Mouse (Mus musculus) limb, embryonic 10.5 days (tissue): ENCODE data around the gene Sertad2. TPM values are rescaled to one million over a fixed set of nuclear protein-coding genes. Genes with fewer than 3 reads are reported as not detected.

Source experiments
- DNase-seq: peaks from one replicate; pipeline ENCODE4 v3.0.0-alpha.2; 2017; ENCODE audit warnings: low spot score
- H3K27ac ChIP-seq: fragments of 300-500 bp; sonication (generic); 2 replicates; pipeline ENCODE4 v1.5.1; 2016; ENCODE audit warnings: mild to moderate bottlenecking
- H3K27me3 ChIP-seq: fragments of 300-500 bp; sonication (generic); 2 replicates; pipeline ENCODE4 v1.6.1; 2016; ENCODE audit warnings: low read depth, mild to moderate bottlenecking; ENCODE audit not compliant: poor library complexity, severe bottlenecking
- H3K36me3 ChIP-seq: fragments of 300-500 bp; sonication (generic); 2 replicates; pipeline ENCODE4 v1.6.1; 2016; ENCODE audit warnings: mild to moderate bottlenecking, moderate library complexity
- H3K4me1 ChIP-seq: fragments of 300-500 bp; sonication (generic); 2 replicates; pipeline ENCODE4 v1.6.1; 2016
- H3K4me3 ChIP-seq: fragments of 300-500 bp; sonication (generic); 2 replicates; pipeline ENCODE4 v1.5.1; 2016; ENCODE audit warnings: mild to moderate bottlenecking, moderate library complexity
- H3K9me3 ChIP-seq: fragments of 300-500 bp; sonication (generic); replicated peaks from 2 replicates; pipeline ENCODE4 v1.6.1; 2016; ENCODE audit warnings: mild to moderate bottlenecking
- WGBS: fragments of 180-500 bp; shearing (Covaris S2); methylation state at CpG from one replicate; pipeline ENCODE4 v1.1.7; 2016; 5-methylcytosine and 5-hydroxymethylcytosine counted together
- polyA plus RNA-seq: library from polyadenylated mRNA; unstranded; fragments of >200 nt; fragmentation: Nextera tagmentation; extraction: Ambion mirVana; gene quantifications from 2 replicates; pipeline ENCODE4 v1.2.1, GENCODE M21; 2016

The Sertad2 gene
- polyA plus RNA-seq, 1 experiment from 2014 or later, result 27.0 TPM

DNA sequence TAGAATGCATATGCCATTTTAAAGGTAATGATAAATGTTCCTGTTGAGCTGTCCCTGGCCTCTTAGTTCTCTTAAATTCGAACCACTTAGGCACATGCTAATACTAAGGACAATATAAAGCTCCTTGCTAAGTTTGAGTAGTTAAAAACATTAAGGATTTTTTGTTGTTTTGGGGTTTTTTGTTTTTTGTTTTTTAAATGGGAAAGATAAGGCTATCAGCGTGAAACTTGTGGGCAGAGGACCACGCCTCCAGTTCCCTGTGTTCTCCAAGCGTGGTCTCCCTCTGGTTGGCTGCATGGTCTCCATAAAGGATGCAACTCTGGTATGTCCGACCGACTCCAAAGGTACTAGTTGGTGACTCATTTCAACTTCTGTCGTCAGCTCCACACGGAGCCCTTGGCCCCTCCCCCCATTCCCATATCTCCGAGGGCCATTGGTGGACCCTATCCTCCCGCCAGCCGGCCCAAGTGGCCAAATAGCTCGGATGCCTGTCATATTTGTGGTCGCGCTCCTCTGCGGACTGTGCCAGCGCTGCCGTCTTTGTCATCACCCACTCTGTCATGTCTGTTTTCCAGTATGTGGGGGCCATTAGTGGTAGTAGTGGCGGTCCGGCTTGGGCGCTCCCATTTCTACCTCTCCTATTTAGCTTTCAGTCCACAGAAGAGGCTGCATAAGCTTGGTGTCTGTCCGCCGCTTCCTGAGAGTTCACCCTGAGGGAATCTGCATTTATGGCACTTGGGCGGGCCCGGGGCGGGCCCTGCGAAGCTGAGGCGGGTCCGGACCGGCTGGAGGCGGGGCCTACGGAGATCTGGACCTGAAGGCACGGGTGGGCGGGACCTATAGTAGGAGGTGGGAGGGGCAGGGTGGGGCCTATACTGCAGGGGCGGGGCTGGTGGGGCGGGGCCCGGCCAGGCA is 88.2 kb downstream of the Sertad2 start:
- Histone ChIP-seq H3K4me3 (peak overlapping the region; percentile 75), H3K27me3 (no peaks in the 10 kb centered on the region), H3K9me3 (no peaks in the 10 kb centered on the region), H3K36me3 (no peaks in the 10 kb centered on the region), H3K27ac (peak overlapping the region; percentile 95), H3K4me1 (peaks cover 33% of the 10 kb centered on the region)
- WGBS, result 3% methylated on average over 36 of the region's 36 CpGs
- peak; percentile 96 for DNase-seq

DNA sequence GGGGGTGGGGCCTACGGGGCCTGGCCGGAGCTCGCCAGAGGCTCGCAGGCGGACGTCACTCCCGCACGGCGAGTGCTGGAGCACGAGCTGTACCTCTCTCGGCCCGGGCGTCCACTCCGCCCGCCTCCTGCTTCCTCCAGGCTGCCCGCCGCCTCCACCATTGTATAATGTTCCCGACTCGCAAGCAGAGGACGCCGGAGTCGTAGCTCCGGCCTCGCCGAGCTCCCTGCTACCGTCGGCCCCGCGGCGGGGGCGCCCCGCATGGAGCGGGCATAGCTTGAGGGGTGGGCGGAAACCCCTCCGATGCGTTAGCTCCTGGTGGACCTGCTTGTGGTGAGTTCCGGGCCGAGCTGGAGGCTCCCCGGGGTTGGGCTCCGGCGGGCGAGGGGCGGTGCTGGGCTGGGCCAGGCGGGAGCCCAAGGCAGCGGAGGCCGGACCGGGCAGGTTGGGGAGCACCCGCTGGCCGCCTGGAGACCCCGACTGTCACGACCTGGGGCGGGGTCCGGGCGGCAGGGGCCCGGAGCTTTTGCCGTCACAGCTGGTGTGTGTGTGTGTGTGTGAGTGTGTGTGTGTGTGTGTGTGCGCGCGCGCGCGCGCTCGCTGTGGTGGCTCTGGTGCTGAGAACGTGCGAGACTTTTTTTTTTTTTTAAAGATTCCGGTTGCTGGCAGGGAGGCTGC is 89.0 kb downstream of the Sertad2 start:
- DNase-seq, result peak; percentile 88
- Histone ChIP-seq H3K36me3 (no peaks in the 10 kb centered on the region), H3K4me1 (peaks cover 35% of the 10 kb centered on the region), H3K4me3 (peak overlapping the region; percentile 75), H3K27me3 (no peaks in the 10 kb centered on the region), H3K9me3 (no peaks in the 10 kb centered on the region), H3K27ac (peak overlapping the region; percentile 95)
- WGBS, result under 1% methylated on average over 67 of the region's 67 CpGs

DNA sequence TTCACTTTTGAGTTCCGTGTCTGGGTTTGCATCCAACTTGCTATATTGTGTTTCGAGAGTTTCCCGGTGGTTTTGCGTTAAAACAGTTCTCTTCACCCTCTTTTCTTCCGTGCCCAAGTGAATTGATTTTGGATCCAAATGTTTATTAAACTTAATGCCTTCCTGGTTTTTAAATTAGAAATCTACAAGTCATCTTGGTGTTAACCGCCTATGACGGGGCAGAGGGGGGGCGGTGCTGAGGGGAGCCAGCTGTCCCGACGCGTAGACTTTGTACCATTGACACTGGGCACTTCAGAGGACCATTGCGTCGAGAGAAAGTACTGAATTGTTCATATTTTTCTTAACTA is 89.5 kb downstream of the Sertad2 start:
- DNase-seq, result peak; percentile 66
- H3K4me1 ChIP-seq, result peaks cover 35% of the 10 kb centered on the region
- no peaks in the 10 kb centered on the region for H3K36me3 ChIP-seq
- under 1% methylated on average over 13 of the region's 13 CpGs for WGBS
- H3K27me3 ChIP-seq, result no peaks in the 10 kb centered on the region
- H3K27ac ChIP-seq, result peak overlapping the region; percentile 95
- H3K9me3 ChIP-seq, result no peaks in the 10 kb centered on the region
- peak overlapping the region; percentile 75 for H3K4me3 ChIP-seq

DNA sequence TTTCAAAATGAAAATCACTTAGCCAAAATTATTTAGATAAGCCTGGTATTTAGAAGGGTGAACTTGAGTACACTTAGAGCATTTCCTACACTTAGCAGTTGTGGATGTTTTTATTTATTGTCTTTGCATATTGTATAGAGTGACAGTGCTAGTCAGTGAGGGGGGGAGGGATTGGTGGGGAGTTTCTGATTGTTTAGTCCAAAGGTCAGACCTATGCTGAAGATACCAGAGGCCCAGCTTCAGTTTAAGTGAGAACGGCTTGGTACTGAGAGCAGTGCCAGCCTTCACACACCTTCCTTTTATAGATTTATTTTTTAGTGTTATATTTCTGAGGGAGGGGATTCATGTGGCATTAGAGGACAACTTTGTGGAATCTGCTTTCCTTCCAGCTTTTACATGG is 91.5 kb downstream of the Sertad2 start:
- H3K36me3 ChIP-seq, result no peaks in the 10 kb centered on the region
- DNase-seq, result no peak
- H3K4me3 ChIP-seq, result no peak overlapping the region
- peaks cover 43% of the 10 kb centered on the region for H3K4me1 ChIP-seq
- H3K27me3 ChIP-seq, result no peaks in the 10 kb centered on the region
- H3K9me3 ChIP-seq, result no peaks in the 10 kb centered on the region
- no peak overlapping the region for H3K27ac ChIP-seq
- 89% methylated on average over 1 of the region's 1 CpGs for WGBS

DNA sequence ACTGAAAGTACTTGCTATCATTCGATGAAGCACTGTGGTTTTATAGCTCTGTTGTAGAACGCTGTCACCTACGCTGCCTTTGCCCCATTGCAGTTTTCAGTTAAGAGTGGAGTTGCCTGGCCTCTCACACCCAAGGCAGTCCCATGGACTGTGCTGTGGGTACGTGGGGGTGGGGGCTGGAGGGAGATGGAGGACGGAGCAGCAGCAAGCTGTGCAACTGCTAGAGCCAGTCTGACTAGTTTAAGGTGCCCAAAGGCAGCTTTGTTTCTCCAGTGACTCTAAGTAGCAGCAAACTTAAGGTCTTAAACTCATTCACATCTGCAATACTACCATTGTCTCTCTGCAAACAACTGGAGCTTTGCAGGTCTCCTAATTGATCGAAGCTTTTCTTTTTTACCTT is 92.6 kb downstream of the Sertad2 start:
- peaks cover 54% of the 10 kb centered on the region for H3K4me1 ChIP-seq
- no peak for DNase-seq
- H3K9me3 ChIP-seq, result no peaks in the 10 kb centered on the region
- WGBS, result 39% methylated on average over 6 of the region's 6 CpGs
- peak overlapping the region; percentile 53; the same call in 1 of the 2 replicates for H3K27ac ChIP-seq
- no peaks in the 10 kb centered on the region for H3K27me3 ChIP-seq
- no peaks in the 10 kb centered on the region for H3K36me3 ChIP-seq
- no peak overlapping the region for H3K4me3 ChIP-seq

DNA sequence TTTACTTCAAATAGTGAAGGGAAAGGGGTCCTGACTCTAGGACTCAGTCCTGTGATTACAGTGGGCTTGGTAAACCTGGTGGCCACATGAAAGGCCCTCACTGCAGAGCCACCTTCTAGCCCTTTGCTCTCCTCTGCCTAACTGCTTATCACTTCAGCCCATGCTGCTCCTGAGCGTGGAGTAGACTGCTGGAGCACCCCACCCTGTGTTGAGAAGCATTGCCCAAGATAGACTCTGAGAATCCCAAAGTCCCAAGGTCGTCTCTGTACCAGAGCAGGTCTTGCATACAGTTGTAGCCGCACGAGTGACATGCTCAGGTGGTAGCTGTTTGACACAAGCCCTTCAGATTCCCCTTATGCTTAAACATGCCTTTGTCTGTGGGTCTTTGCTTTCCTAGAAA is 93.1 kb downstream of the Sertad2 start:
- Histone ChIP-seq H3K27me3 (no peaks in the 10 kb centered on the region), H3K9me3 (no peaks in the 10 kb centered on the region), H3K4me3 (no peak overlapping the region), H3K27ac (peak overlapping the region; percentile 53), H3K4me1 (peaks cover 57% of the 10 kb centered on the region), H3K36me3 (no peaks in the 10 kb centered on the region)
- 58% methylated on average over 4 of the region's 4 CpGs for WGBS
- DNase-seq, result no peak

DNA sequence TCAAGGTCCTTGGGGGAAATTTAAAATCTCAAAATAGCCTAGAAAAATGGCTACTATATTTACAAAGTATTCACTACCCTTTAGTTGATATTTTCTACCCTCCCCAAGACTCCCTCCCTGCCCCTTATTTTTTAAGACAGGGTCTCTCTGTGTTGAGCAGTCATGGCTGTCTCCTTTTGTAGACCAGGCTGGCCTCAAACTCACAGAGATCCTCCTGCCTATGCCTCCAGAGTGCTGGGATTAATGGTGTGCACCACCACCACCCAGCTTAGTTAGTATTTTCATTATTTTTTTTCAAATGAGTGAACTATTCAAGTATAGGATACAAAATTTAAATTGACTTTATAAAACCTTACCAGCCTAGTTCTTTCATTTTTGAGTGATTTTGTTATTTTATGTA is 94.0 kb downstream of the Sertad2 start:
- no peaks in the 10 kb centered on the region for H3K9me3 ChIP-seq
- H3K27me3 ChIP-seq, result no peaks in the 10 kb centered on the region
- DNase-seq, result no peak
- H3K4me1 ChIP-seq, result peaks cover 61% of the 10 kb centered on the region
- H3K27ac ChIP-seq, result no peak overlapping the region
- H3K4me3 ChIP-seq, result no peak overlapping the region
- no peaks in the 10 kb centered on the region for H3K36me3 ChIP-seq

DNA sequence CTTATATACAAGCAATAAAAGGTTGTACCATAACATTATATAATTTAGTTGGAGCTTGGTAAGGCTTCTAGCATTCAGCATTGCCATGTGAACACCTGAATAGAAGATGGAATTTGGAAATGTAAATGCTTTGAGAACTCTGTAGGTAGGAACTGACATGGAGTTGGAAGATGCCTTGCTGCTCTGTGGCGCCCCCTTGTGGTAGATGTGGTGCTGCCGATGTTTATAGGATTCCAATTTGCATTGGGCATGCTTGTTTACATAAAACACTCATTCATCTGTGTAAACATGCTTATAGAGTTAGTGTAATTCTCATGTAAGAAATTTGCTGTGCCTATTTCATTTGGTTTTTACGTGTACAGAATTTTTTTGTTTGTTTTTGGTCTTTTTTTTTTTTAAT is 95.8 kb downstream of the Sertad2 start:
- Histone ChIP-seq H3K4me3 (no peak overlapping the region), H3K27ac (no peak overlapping the region), H3K9me3 (no peaks in the 10 kb centered on the region), H3K36me3 (no peaks in the 10 kb centered on the region), H3K4me1 (peaks cover 62% of the 10 kb centered on the region), H3K27me3 (no peaks in the 10 kb centered on the region)
- 29% methylated on average over 3 of the region's 3 CpGs for WGBS
- peak; percentile 91 for DNase-seq

DNA sequence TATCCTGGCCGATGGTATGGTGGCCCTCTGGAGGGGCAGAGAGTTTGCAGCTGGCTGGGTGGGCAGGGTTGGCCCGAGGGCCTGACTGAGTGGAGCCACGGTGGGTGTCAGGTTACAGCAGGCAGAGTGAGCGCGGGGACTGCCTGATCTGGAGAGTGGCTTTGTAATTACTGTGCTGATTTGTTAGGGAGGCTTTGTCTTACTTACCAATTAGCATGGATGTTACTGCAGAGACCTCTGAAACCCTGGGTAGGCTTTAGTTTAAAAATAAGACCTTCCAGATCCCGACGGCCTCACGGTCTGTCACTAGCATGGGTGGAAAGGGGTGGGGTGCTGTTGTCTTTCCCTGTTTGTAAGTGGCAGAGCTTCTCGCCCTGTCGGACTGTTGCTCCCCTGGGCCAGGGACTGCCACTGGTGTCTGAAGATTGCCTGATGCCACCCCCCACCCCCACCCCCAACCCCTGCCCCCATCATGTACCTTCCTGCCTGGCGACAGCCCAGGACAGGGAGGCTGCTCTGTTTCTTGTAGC is 96.9 kb downstream of the Sertad2 start:
- peaks cover 68% of the 10 kb centered on the region for H3K4me1 ChIP-seq
- no peaks in the 10 kb centered on the region for H3K27me3 ChIP-seq
- under 1% methylated on average over 11 of the region's 11 CpGs for WGBS
- peak; percentile 89 for DNase-seq
- H3K27ac ChIP-seq, result peak overlapping the region; percentile 91
- no peaks in the 10 kb centered on the region for H3K9me3 ChIP-seq
- H3K4me3 ChIP-seq, result peak overlapping the region; percentile 45
- H3K36me3 ChIP-seq, result no peaks in the 10 kb centered on the region

DNA sequence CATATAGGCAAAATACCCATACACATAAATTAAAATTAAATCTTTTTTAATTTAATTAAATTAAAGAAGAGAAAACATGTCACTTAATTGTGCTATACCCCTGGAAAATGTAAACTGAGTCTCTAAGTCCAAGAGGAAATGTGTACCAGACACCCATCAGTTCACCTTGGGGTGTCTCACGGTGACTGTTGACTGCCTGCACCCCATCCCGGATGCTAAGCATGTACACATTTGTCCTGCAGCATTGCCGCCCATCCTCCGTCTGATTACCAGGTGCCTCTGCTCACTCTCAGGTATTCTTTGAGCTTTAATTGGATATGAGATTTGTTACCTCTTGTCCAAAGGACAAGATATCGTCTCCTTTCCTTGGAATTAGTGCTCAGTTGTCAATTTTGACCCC is 99.3 kb downstream of the Sertad2 start:
- Histone ChIP-seq H3K27me3 (no peaks in the 10 kb centered on the region), H3K27ac (no peak overlapping the region), H3K4me1 (peaks cover 78% of the 10 kb centered on the region), H3K4me3 (no peak overlapping the region), H3K9me3 (no peaks in the 10 kb centered on the region), H3K36me3 (no peaks in the 10 kb centered on the region)
- no peak for DNase-seq
- 75% methylated on average over 5 of the region's 5 CpGs for whole genome bisulfite sequencing

DNA sequence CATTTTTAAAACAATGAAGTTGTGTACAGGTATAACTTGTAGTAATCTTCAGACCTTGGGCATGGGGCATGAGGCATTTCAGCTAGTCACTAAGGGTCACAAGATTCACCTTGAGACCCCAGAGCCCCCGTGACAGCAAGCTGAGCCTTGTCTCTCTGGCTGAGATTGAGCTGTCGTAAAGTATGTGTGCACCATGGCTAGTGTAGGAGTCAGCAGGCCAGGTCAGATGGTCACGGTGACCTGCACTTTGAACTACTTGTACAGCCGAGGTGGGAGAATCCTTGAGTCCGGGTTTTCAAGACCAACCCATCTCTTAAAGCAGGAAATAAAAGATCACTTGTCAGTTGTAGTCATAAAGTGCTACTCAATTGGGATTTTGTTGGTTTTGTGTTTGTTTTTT is 100.1 kb downstream of the Sertad2 start:
- Histone ChIP-seq H3K9me3 (no peaks in the 10 kb centered on the region), H3K27ac (no peak overlapping the region), H3K4me1 (peaks cover 86% of the 10 kb centered on the region), H3K4me3 (no peak overlapping the region), H3K36me3 (peaks cover 3% of the 10 kb centered on the region), H3K27me3 (no peaks in the 10 kb centered on the region)
- DNase-seq, result no peak
- 20% methylated on average over 5 of the region's 5 CpGs for WGBS

DNA sequence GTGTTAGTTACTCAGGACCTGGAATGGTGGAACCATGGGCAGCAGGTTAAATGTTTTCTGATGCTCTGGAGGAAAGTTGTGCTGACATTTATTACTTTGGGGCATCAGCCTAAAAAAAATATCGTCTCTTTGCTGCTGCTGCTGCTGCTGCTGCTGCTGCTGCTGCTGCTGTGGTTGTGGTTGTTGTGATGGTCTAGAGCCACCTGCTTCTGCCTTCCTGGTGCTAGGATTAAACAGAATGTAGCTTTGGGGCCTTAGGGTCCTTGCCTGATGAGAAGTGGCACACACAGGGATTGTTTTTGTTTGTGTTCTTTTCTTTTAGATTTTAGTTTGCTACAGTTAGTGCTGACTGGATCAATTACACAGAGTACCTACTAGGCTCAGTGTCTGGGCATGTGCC is 101.1 kb downstream of the Sertad2 start:
- no peak for DNase-seq
- H3K27ac ChIP-seq, result 0 out of 2 replicates have a peak overlapping the region, but pooled peaks have one; percentile 28

DNA sequence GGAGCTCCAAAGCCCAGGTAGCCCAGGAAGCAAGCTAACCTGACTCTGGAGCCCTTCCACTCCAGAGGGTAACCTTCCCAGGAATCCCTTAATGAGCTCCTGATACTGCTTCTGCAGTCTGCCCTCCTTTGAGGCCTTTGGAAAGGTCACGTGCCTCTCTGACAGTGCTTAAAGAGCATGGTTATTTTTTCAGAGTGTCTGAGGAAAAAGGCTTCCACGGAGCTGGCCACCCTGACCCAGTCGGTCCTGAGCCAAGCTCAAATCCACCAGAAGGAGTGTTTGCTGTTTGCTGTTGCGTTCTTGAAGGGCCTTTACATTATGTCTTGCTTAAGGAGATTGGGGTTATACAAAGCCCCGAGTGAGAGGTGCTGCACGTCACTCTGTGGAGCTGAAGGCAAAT is 101.8 kb downstream of the Sertad2 start:
- WGBS, result 54% methylated on average over 6 of the region's 6 CpGs
- peak; percentile 29 for DNase-seq
- H3K4me1 ChIP-seq, result peaks cover 88% of the 10 kb centered on the region

More for the DNA sequence above, 101.1 kb downstream of the Sertad2 start:
- WGBS, result 62% methylated on average over 1 of the region's 1 CpGs
- H3K27me3 ChIP-seq, result no peaks in the 10 kb centered on the region
- H3K9me3 ChIP-seq, result no peaks in the 10 kb centered on the region
- no peak overlapping the region for H3K4me3 ChIP-seq
- H3K4me1 ChIP-seq, result peaks cover 88% of the 10 kb centered on the region
- H3K36me3 ChIP-seq, result peaks cover 10% of the 10 kb centered on the region

More for the DNA sequence above, 101.8 kb downstream of the Sertad2 start:
- no peaks in the 10 kb centered on the region for H3K27me3 ChIP-seq
- H3K36me3 ChIP-seq, result peaks cover 10% of the 10 kb centered on the region
- H3K9me3 ChIP-seq, result no peaks in the 10 kb centered on the region
- peak overlapping the region; percentile 51; the same call in 1 of the 2 replicates for H3K27ac ChIP-seq
- H3K4me3 ChIP-seq, result no peak overlapping the region
